Mouse (Mus musculus): Measurements from ENCODE around the gene Rps11. TPM values are rescaled to one million over a fixed set of nuclear protein-coding genes. Genes with fewer than 3 reads are reported as not detected.

Gene Rps11
- polyA plus RNA-seq, 1 experiment, result 2,217 TPM

DNA sequence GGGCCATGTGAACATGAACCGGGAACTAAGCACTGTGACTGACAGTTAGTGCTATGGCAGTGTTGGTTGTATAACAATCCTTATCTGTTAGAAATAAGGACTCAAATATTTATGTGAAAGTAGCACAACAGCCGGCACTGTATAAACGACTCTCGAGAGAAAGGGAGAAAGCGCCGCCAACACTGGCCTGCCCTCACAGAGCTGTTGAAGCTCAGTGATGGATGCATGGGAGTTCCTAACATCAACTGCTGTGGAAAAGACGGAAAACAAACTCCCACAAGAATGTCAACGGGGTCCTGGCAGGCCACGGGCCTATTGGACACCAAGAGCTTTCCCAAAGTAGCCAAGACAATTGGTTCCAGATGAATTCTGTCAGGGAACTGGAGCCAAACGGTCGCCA is 27.1 kb upstream of the Rps11 start:
- Histone ChIP-seq H3K4me2 (ENCODE audit: low read depth) (no peak overlapping the region), H3K79me2 (ENCODE audit: control insufficient read depth, insufficient read depth) (peaks cover 3% of the 10 kb centered on the region), H3K27me3 (ENCODE audit: control insufficient read depth, insufficient read depth, insufficient read length) (no peaks in the 10 kb centered on the region), H3K4me3 (no peak overlapping the region), H3ac (ENCODE audit: control insufficient read depth, insufficient read length) (no peak overlapping the region), H3K36me3 (ENCODE audit: control insufficient read depth, insufficient read depth) (no peaks in the 10 kb centered on the region)
- no peak for TF ChIP-seq POLR2AphosphoS2 (IDR thresholded peaks at IDR 0.05; ENCODE audit: insufficient read length, low read depth)
- TF ChIP-seq MAX (IDR thresholded peaks at IDR 0.05; ENCODE audit: low read depth), result no peak
- no peak for TF ChIP-seq REST (IDR thresholded peaks at IDR 0.05; ENCODE audit: insufficient read depth, insufficient read length)
- no peak for TF ChIP-seq E2F4 (IDR thresholded peaks at IDR 0.05; ENCODE audit: insufficient read depth)
- TF ChIP-seq SRF (IDR thresholded peaks at IDR 0.05; ENCODE audit: control insufficient read depth, insufficient read length, low read depth), result no peak
- no peak for TF ChIP-seq MYOD1 (IDR thresholded peaks at IDR 0.05; ENCODE audit: control insufficient read depth in 1 of 3, insufficient read length in 2 of 3, low read depth in 2 of 3)
- no peak for TF ChIP-seq USF1 (IDR thresholded peaks at IDR 0.05; ENCODE audit: low read depth)
- TF ChIP-seq CEBPB (IDR thresholded peaks at IDR 0.05; ENCODE audit: insufficient read depth, poor library complexity, severe bottlenecking), result no peak
- TF ChIP-seq TCF12 (IDR thresholded peaks at IDR 0.05; ENCODE audit: insufficient read depth, poor library complexity, severe bottlenecking), result no peak

DNA sequence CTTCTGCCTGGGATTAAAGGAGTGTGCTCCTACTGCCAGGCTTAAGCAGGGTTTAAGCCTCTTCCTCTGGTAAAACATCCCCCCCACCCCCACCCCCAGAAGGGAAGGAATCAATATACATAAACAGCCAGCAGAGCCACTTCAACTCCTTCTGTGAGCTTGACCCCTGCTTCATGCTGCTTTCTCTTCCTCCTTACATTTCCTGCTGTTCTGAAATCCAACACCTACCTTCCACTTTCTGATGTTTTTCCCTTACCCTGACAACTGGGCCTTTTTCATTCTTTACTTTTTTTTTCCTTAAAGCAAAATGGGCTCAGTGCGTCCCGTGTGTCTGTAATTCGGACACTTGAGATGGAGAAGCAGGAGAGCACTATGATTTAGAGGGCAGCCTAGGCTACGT is 26.1 kb upstream of the Rps11 start:
- H3K4me2 ChIP-seq (ENCODE audit: low read depth), result no peak overlapping the region
- H3ac ChIP-seq (ENCODE audit: control insufficient read depth, insufficient read length), result no peak overlapping the region
- no peaks in the 10 kb centered on the region for H3K36me3 ChIP-seq (ENCODE audit: control insufficient read depth, insufficient read depth)
- no peak for TF ChIP-seq USF1 (IDR thresholded peaks at IDR 0.05; ENCODE audit: low read depth)
- no peak for TF ChIP-seq SRF (IDR thresholded peaks at IDR 0.05; ENCODE audit: control insufficient read depth, insufficient read length, low read depth)
- no peak for TF ChIP-seq MAX (IDR thresholded peaks at IDR 0.05; ENCODE audit: low read depth)
- TF ChIP-seq TCF12 (IDR thresholded peaks at IDR 0.05; ENCODE audit: insufficient read depth, poor library complexity, severe bottlenecking), result no peak
- no peak for TF ChIP-seq CEBPB (IDR thresholded peaks at IDR 0.05; ENCODE audit: insufficient read depth, poor library complexity, severe bottlenecking)
- TF ChIP-seq POLR2AphosphoS2 (IDR thresholded peaks at IDR 0.05; ENCODE audit: insufficient read length, low read depth), result no peak
- TF ChIP-seq POLR2A (IDR thresholded peaks at IDR 0.05; ENCODE audit: insufficient read length, low read depth), result no peak
- no peak for TF ChIP-seq MYOG (IDR thresholded peaks at IDR 0.05; ENCODE audit: control insufficient read depth in 1 of 3, insufficient read depth in 1 of 3, insufficient read length in 2 of 3, low read depth in 2 of 3)
- TF ChIP-seq REST (IDR thresholded peaks at IDR 0.05; ENCODE audit: insufficient read depth, insufficient read length), result no peak
- TF ChIP-seq MYOD1 (IDR thresholded peaks at IDR 0.05; ENCODE audit: control insufficient read depth in 1 of 3, insufficient read length in 2 of 3, low read depth in 2 of 3), result no peak
- peaks cover 3% of the 10 kb centered on the region for H3K79me2 ChIP-seq (ENCODE audit: control insufficient read depth, insufficient read depth)
- H3K27me3 ChIP-seq (ENCODE audit: control insufficient read depth, insufficient read depth, insufficient read length), result no peaks in the 10 kb centered on the region
- H3K4me3 ChIP-seq, result no peak overlapping the region

DNA sequence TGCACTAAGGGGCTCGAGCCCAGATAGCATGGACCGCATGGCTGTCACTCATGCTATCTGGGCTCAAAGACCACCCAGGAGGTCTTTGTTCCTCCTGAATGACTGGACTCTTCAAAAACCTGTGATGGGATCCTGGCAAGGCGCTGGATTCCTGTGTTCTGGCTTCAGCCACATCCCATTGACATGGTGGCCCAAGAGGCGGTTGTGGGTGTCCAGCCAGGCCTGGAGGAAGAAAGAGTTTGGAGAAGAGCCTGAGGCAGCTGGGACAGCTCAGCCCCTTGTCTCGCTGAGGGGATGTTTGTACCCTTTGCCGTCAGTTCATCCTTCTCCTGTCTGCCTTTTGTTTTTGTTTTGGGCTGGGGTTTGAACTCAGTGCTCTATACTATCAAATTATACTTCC is 25.3 kb upstream of the Rps11 start:
- Histone ChIP-seq H3K36me3 (ENCODE audit: control insufficient read depth, insufficient read depth) (no peaks in the 10 kb centered on the region), H3ac (ENCODE audit: control insufficient read depth, insufficient read length) (no peak overlapping the region), H3K79me2 (ENCODE audit: control insufficient read depth, insufficient read depth) (peaks cover 3% of the 10 kb centered on the region), H3K4me3 (no peak overlapping the region), H3K27me3 (ENCODE audit: control insufficient read depth, insufficient read depth, insufficient read length) (no peaks in the 10 kb centered on the region), H3K4me2 (ENCODE audit: low read depth) (no peak overlapping the region)
- no peak for TF ChIP-seq MYOD1 (IDR thresholded peaks at IDR 0.05; ENCODE audit: control insufficient read depth in 1 of 3, insufficient read length in 2 of 3, low read depth in 2 of 3)
- no peak for TF ChIP-seq MAX (IDR thresholded peaks at IDR 0.05; ENCODE audit: low read depth)

DNA sequence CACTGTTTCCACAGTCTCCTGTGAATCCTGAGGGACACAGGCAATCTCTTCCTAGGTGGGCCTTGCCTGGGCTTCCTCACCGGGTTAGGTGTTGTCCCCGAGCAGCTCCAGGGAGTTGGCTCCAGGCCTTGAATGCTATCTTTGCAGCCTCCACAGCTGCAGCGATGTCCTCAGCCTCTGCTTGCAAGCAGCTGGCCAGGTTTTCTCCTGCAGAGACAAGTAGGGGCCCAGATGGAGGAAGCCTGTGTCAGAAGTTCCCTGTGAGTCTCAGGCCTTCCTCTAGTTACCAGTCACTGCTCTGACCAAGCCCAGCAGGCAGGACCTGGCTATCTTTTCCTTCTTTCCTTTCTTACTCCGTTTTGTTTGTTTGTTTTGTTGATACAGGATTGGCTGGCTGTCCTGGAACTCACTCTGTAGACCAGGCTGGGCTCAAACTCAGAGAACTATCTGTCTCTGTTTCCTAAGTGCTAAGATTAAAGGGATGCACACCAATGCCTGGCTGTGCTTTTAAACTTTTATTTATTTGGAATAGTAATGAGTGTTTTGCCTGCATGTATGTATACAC is 24.4 kb upstream of the Rps11 start:
- H3ac ChIP-seq (ENCODE audit: control insufficient read depth, insufficient read length), result no peak overlapping the region
- no peak overlapping the region for H3K4me2 ChIP-seq (ENCODE audit: low read depth)
- peaks cover 3% of the 10 kb centered on the region for H3K79me2 ChIP-seq (ENCODE audit: control insufficient read depth, insufficient read depth)
- TF ChIP-seq SRF (IDR thresholded peaks at IDR 0.05; ENCODE audit: control insufficient read depth, insufficient read length, low read depth), result no peak
- H3K36me3 ChIP-seq (ENCODE audit: control insufficient read depth, insufficient read depth), result peaks cover 4% of the 10 kb centered on the region
- no peak overlapping the region for H3K4me3 ChIP-seq
- H3K27me3 ChIP-seq (ENCODE audit: control insufficient read depth, insufficient read depth, insufficient read length), result no peaks in the 10 kb centered on the region

DNA sequence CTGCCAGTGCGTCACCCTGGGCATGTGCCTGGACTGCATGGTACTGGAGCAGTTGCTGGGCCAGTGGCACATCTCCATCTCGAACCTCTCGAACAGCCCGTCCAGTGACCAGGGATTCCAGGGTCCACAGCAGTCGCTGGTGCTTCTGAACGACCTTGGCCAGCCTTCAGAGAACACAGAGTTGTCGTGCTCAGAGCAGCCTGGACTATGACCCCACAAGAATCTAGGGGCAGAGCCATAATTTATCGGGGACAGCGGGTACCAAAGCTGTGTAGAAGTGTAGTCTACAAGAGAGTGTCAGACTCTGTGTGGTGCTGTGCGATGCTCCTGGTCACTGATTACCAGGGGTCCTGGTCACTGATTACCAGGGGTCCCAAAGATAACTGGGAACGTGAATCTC is 23.7 kb upstream of the Rps11 start:
- H3K36me3 ChIP-seq (ENCODE audit: control insufficient read depth, insufficient read depth), result peaks cover 4% of the 10 kb centered on the region
- TF ChIP-seq POLR2A (IDR thresholded peaks at IDR 0.05; ENCODE audit: insufficient read length, low read depth) (no peak), POLR2AphosphoS2 (IDR thresholded peaks at IDR 0.05; ENCODE audit: insufficient read length, low read depth) (no peak), TCF12 (IDR thresholded peaks at IDR 0.05; ENCODE audit: insufficient read depth, poor library complexity, severe bottlenecking) (no peak), E2F4 (IDR thresholded peaks at IDR 0.05; ENCODE audit: insufficient read depth) (no peak), USF1 (IDR thresholded peaks at IDR 0.05; ENCODE audit: low read depth) (no peak), TCF3 (IDR thresholded peaks at IDR 0.05; ENCODE audit: insufficient read length, low read depth) (no peak), SRF (IDR thresholded peaks at IDR 0.05; ENCODE audit: control insufficient read depth, insufficient read length, low read depth) (no peak), MYOD1 (IDR thresholded peaks at IDR 0.05; ENCODE audit: control insufficient read depth in 1 of 3, insufficient read length in 2 of 3, low read depth in 2 of 3) (no peak), REST (IDR thresholded peaks at IDR 0.05; ENCODE audit: insufficient read depth, insufficient read length) (no peak), CEBPB (IDR thresholded peaks at IDR 0.05; ENCODE audit: insufficient read depth, poor library complexity, severe bottlenecking) (no peak), MAX (IDR thresholded peaks at IDR 0.05; ENCODE audit: low read depth) (no peak), MYOG (IDR thresholded peaks at IDR 0.05; ENCODE audit: control insufficient read depth in 1 of 3, insufficient read depth in 1 of 3, insufficient read length in 2 of 3, low read depth in 2 of 3) (no peak)

More for the DNA sequence above, 23.7 kb upstream of the Rps11 start:
- Histone ChIP-seq H3K27me3 (ENCODE audit: control insufficient read depth, insufficient read depth, insufficient read length) (no peaks in the 10 kb centered on the region), H3K4me3 (no peak overlapping the region), H3ac (ENCODE audit: control insufficient read depth, insufficient read length) (no peak overlapping the region), H3K79me2 (ENCODE audit: control insufficient read depth, insufficient read depth) (no peaks in the 10 kb centered on the region), H3K4me2 (ENCODE audit: low read depth) (no peak overlapping the region)

Measured in myocyte (in vitro differentiated cells).